Comparison of ENCODE assay signal across 1 mouse cellular context in the genomic region with DNA sequence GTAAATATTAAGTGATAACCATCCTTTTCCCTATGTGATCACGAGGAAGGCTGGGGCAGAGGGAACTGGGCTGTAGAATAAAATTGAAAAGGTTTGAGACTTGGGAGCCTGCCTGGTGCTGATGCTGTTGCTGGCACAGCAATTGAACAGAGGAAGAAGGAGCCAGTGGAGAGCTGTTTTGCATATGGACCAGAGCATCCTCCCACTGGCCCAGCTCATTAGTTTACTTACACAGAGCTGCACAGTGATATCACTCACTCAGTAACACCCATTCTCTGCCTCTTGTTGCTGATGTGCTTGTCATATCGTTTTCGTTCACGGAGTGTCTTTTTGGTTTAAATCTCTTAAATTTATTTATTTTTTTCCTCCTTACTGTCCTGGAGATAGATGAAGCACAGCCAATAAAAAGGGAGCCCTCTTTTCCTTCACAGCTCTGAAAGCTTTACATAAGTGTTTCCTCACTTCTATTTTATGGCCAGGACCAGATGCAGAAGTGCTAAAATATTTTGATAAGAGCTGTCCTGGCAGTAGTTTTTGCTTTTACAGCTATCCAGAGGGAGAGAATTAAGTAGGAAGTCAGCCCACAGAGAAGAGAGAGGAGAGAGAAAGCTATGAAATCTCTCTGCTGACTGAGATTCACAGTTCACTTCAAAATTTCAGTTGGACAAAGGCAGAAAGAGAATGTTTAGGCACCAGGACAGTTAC.
TF ChIP-seq lines count a peak whose summit lies in the region.

No protein-coding gene starts in this region.

TF ChIP-seq in CH12.LX, 34 proteins besides CTCF, POLR2A, EP300 and RAD21 (continued from another document):
- TF ChIP-seq ELF1 (IDR thresholded peaks at IDR 0.05; ENCODE audit: low read depth, low read length) (no peak), PAX5 (IDR thresholded peaks at IDR 0.05; ENCODE audit: low read length) (no peak)
